Mouse (Mus musculus) heart, embryonic 12.5 days (tissue): Measurements from ENCODE around the gene Cnot1. TPM values are rescaled to one million over a fixed set of nuclear protein-coding genes. Genes with fewer than 3 reads are reported as not detected.
"Not testable (repeated sequence)": the region's sequence is repeated elsewhere in the genome, so short reads cannot be mapped to it uniquely, and the experiment has no call there.

Experiments
- ATAC-seq: fragments of 200-750 bp; cut with Nextera tagmentation; 2 replicates; pipeline ENCODE4 v1.8.0; 2017; ENCODE audit warnings: moderate TSS enrichment, moderate library complexity; ENCODE audit not compliant: insufficient number of reproducible peaks, low FRiP score
- H3K27ac ChIP-seq: fragments of 300-500 bp; sonication (generic); 2 replicates; pipeline ENCODE4 v1.5.1; 2016; ENCODE audit warnings: mild to moderate bottlenecking, moderate library complexity; ENCODE audit not compliant: poor library complexity, severe bottlenecking
- H3K27me3 ChIP-seq: fragments of 300-500 bp; sonication (generic); replicated peaks from 2 replicates; pipeline ENCODE4 v1.6.1; 2016; ENCODE audit warnings: mild to moderate bottlenecking, moderate library complexity
- H3K36me3 ChIP-seq: fragments of 300-500 bp; sonication (generic); 2 replicates; pipeline ENCODE4 v1.6.1; 2016; ENCODE audit warnings: mild to moderate bottlenecking, moderate library complexity
- H3K4me1 ChIP-seq: fragments of 300-500 bp; sonication (generic); replicated peaks from 2 replicates; pipeline ENCODE4 v1.6.1; 2016; ENCODE audit warnings: mild to moderate bottlenecking
- H3K4me2 ChIP-seq: fragments of 300-500 bp; sonication (generic); 2 replicates; pipeline ENCODE4 v1.6.1; 2016; ENCODE audit warnings: mild to moderate bottlenecking, moderate library complexity
- H3K4me3 ChIP-seq: fragments of 300-500 bp; sonication (generic); 2 replicates; pipeline ENCODE4 v1.5.1; 2016; ENCODE audit warnings: mild to moderate bottlenecking
- H3K9ac ChIP-seq: fragments of 300-500 bp; sonication (generic); 2 replicates; pipeline ENCODE4 v1.6.1; 2016; ENCODE audit warnings: mild to moderate bottlenecking, moderate library complexity
- H3K9me3 ChIP-seq: fragments of 300-500 bp; sonication (generic); replicated peaks from 2 replicates; pipeline ENCODE4 v1.6.1; 2016; ENCODE audit warnings: mild to moderate bottlenecking, moderate library complexity
- WGBS: fragments of 180-500 bp; shearing (Covaris S2); methylation state at CpG from one replicate; pipeline ENCODE4 v1.1.7; 2016; 5-methylcytosine and 5-hydroxymethylcytosine counted together
- polyA plus RNA-seq: library from polyadenylated mRNA; unstranded; fragments of >200 nt; fragmentation: Nextera tagmentation; extraction: Ambion mirVana; gene quantifications from 2 replicates; pipeline ENCODE4 v1.2.1, GENCODE M21; 2016

The Cnot1 gene
- polyA plus RNA-seq, 1 experiment from 2014 or later, result 80.7 TPM

DNA sequence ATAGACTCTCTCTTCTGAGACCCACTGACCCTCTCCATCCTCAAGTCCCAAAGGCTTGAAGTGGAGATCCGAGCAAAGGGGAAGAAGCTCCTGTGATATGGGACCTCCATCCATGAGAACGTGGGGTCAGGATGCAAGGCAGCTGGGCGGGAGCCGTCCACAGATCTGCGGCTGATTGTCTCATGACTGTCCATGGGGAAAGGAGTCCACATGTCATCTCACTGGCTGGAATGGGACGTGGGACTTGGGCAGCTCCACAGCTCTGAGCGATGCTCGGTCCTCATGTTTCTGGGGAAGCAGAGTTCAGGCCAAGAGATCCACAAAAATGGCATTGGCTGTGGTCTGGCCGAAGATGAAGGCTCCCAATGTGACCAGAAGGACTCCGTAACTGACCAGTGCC, 30.0 kb upstream of the Cnot1 start:
- no peak overlapping the region for H3K27ac ChIP-seq
- no peaks in the 10 kb centered on the region for H3K9me3 ChIP-seq
- H3K9ac ChIP-seq, result no peak overlapping the region
- no peaks in the 10 kb centered on the region for H3K27me3 ChIP-seq
- WGBS, result 90% methylated on average over 10 of the region's 10 CpGs
- H3K4me2 ChIP-seq, result no peak overlapping the region
- H3K36me3 ChIP-seq, result peaks cover 42% of the 10 kb centered on the region
- no peak overlapping the region for H3K4me3 ChIP-seq
- H3K4me1 ChIP-seq, result peaks cover 13% of the 10 kb centered on the region
- ATAC-seq, result no peak

DNA sequence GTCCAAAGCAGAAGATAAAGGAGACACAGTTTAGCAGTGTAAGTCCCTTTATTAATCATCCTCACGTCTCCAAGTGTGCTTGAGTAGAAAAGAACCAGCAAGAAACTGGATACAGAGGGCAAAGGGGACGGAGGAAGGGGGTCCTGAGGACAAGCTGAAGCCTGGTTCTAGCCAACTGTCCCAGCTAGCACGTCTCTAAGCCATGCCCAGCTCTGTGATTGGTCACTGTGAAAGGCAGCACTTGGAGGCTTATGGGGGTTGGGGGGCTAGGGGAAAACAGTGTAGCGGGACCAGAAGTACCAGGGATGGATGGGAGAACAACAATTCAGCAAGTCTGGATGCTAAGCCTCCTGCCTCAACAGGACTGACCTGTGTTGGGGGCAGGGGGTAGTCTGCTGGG, 28.6 kb upstream of the Cnot1 start:
- H3K4me1 ChIP-seq, result peaks cover 13% of the 10 kb centered on the region
- no peak overlapping the region for H3K4me2 ChIP-seq
- H3K9ac ChIP-seq, result no peak overlapping the region
- 73% methylated on average over 4 of the region's 4 CpGs for WGBS
- H3K4me3 ChIP-seq, result no peak overlapping the region
- ATAC-seq, result no peak
- no peaks in the 10 kb centered on the region for H3K27me3 ChIP-seq
- H3K9me3 ChIP-seq, result no peaks in the 10 kb centered on the region
- no peak overlapping the region for H3K27ac ChIP-seq
- peaks cover 29% of the 10 kb centered on the region for H3K36me3 ChIP-seq

GRCm38 (mm10) chr8:95833435-95833984, 26.2 kb upstream of the Cnot1 start:
- H3K9me3 ChIP-seq, result no peaks in the 10 kb centered on the region
- peak overlapping the region; percentile 39; the same call in 1 of the 2 replicates for H3K27ac ChIP-seq
- peaks cover 13% of the 10 kb centered on the region for H3K4me1 ChIP-seq
- peak; percentile 88 for ATAC-seq
- peak overlapping the region; percentile 78 for H3K4me2 ChIP-seq
- peak overlapping the region; percentile 47 for H3K4me3 ChIP-seq
- under 1% methylated on average over 16 of the region's 16 CpGs for WGBS
- peak overlapping the region; percentile 64 for H3K9ac ChIP-seq
- H3K27me3 ChIP-seq, result no peaks in the 10 kb centered on the region
- peaks cover 11% of the 10 kb centered on the region for H3K36me3 ChIP-seq

GRCm38 (mm10) chr8:95832603-95833434, 25.6 kb upstream of the Cnot1 start:
- ATAC-seq, result peak; percentile 80

GRCm38 (mm10) chr8:95830144-95830543, 22.9 kb upstream of the Cnot1 start:
- Histone ChIP-seq H3K9ac (no peak overlapping the region), H3K4me1 (peaks cover 21% of the 10 kb centered on the region), H3K9me3 (no peaks in the 10 kb centered on the region), H3K36me3 (no peaks in the 10 kb centered on the region), H3K27me3 (no peaks in the 10 kb centered on the region), H3K27ac (no peak overlapping the region), H3K4me3 (no peak overlapping the region), H3K4me2 (no peak overlapping the region)
- no peak for ATAC-seq
- 80% methylated on average over 3 of the region's 3 CpGs for WGBS

More at GRCm38 (mm10) chr8:95832603-95833434, 25.6 kb upstream of the Cnot1 start:
- H3K4me1 ChIP-seq, result peaks cover 17% of the 10 kb centered on the region
- H3K27ac ChIP-seq, result peak overlapping the region; percentile 39; the same call in 1 of the 2 replicates
- H3K4me3 ChIP-seq, result peak overlapping the region; percentile 47
- peak overlapping the region; percentile 64 for H3K9ac ChIP-seq
- peaks cover 11% of the 10 kb centered on the region for H3K36me3 ChIP-seq
- no peaks in the 10 kb centered on the region for H3K9me3 ChIP-seq
- no peaks in the 10 kb centered on the region for H3K27me3 ChIP-seq
- 14% methylated on average over 16 of the region's 16 CpGs for WGBS
- peak overlapping the region; percentile 78 for H3K4me2 ChIP-seq

- H3K36me3 ChIP-seq, H3K9me3 ChIP-seq, H3K4me3 ChIP-seq, ATAC-seq, H3K27ac ChIP-seq, H3K27me3 ChIP-seq, H3K9ac ChIP-seq: not testable (repeated sequence)
- Histone ChIP-seq H3K4me1 (peaks cover 17% of the 10 kb centered on the region), H3K4me2 (peak within 1 kb of the TSS; percentile 26)
- WGBS, result 41% methylated on average over 25 of the region's 25 CpGs
These were observed 17.9 kb upstream of the Cnot1 start, which contains the start of gene Sap18b for GRCm38 (mm10) chr8:95825162-95825561. Sap18b (plus strand) TSS chr8:95825346.

DNA sequence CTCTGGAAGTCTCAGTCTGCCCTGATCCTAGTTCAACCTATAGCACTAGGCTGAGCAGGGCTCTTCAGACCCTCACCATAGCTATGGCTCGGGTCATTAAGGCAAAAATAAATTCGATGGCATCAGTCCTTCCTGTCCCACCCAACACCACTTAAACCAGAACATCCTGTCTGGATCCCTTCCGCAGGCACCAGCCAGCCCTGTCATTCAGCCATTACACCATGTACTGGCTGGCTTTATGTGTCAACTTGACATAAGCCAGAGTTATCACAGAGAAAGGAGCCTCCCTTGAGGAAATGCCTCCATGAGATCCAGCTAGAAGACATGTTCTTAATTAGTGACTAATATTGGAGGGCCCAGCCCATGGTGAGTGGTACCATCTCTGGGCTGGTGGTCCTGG, 15.4 kb upstream of the Cnot1 start:
- no peak overlapping the region for H3K4me2 ChIP-seq
- H3K27ac ChIP-seq, result peak overlapping the region; percentile 54; the same call in 1 of the 2 replicates
- no peaks in the 10 kb centered on the region for H3K36me3 ChIP-seq
- 22% methylated on average over 3 of the region's 3 CpGs for WGBS
- no peak overlapping the region for H3K9ac ChIP-seq
- peaks cover 23% of the 10 kb centered on the region for H3K4me1 ChIP-seq
- H3K9me3 ChIP-seq, result no peaks in the 10 kb centered on the region
- peak; percentile 50; the same call in 1 of the 2 replicates for ATAC-seq
- H3K4me3 ChIP-seq, result no peak overlapping the region
- H3K27me3 ChIP-seq, result no peaks in the 10 kb centered on the region

DNA sequence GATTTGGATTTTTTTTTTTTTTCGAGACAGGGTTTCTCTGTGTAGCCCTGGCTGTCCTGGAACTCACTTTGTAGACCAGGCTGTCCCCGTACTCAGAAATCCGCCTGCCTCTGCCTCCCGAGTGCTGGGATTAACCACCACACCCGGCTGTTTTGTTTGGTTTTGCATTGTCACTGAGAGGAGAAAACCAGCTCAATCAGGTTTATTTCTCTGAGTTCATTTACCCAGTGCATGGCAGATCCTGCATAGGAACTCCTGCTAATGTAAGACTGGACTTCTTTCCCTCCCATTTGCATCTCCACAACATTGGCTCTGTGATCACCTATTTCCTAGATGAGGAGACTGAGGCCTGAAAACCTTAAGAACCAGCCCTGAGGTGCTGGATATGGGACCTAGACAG, 14.8 kb upstream of the Cnot1 start:
- H3K4me2 ChIP-seq, result no peak overlapping the region
- 88% methylated on average over 5 of the region's 5 CpGs for WGBS
- ATAC-seq, result no peak
- no peak overlapping the region for H3K4me3 ChIP-seq
- no peaks in the 10 kb centered on the region for H3K9me3 ChIP-seq
- H3K36me3 ChIP-seq, result no peaks in the 10 kb centered on the region
- peaks cover 26% of the 10 kb centered on the region for H3K4me1 ChIP-seq
- no peaks in the 10 kb centered on the region for H3K27me3 ChIP-seq
- H3K9ac ChIP-seq, result no peak overlapping the region
- peak overlapping the region; percentile 54; the same call in 1 of the 2 replicates for H3K27ac ChIP-seq

DNA sequence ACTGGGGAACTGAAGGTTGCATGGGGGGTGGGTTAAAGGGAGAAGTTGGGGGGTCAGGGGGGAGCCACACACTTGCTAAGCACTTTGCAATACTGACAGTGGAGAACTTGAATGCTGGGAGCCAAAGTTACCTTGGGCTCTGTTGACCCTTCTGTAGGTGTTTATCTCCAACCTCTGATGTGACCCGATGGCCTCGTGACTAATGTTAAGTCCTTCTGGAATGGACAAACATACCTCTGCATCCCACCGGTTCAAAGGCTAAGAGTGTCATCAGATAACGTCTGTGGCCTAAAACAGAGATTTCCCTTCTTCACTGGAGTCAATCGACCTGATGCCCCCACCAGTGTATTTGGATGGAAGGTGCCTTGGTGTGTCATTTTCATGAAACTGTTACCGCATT, 14.0 kb upstream of the Cnot1 start:
- ATAC-seq, result no peak
- no peak overlapping the region for H3K4me2 ChIP-seq

DNA sequence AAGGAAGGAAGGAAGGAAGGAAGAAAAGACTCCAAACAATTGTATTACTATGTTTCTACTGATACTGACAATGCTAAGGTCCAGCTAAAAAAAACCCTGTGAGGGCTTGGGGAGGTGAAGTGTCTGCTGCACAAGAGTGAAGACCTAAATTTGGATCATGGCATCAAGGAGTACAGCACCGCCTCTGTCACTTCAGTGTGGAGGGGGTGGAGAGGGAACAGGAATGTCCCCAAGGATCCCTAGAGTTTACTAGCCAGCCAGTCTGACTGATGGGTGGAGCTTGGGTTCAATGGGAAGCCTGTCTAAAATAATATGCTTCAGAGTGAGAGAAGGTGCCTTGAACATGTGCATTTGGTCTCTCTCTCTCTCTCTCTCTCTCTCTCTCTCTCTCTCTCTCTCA, 10.9 kb upstream of the Cnot1 start:
- no peak overlapping the region for H3K4me3 ChIP-seq
- peak overlapping the region; percentile 47 for H3K4me2 ChIP-seq
- no peaks in the 10 kb centered on the region for H3K27me3 ChIP-seq
- H3K9ac ChIP-seq, result no peak overlapping the region; the same call in 1 of the 2 replicates
- no peaks in the 10 kb centered on the region for H3K9me3 ChIP-seq
- ATAC-seq, result 0 out of 2 replicates have a peak, but pooled peaks have one; percentile 58
- H3K27ac ChIP-seq, result peak overlapping the region; percentile 91
- WGBS, result 21% methylated on average over 1 of the region's 1 CpGs
- peaks cover 37% of the 10 kb centered on the region for H3K4me1 ChIP-seq
- no peaks in the 10 kb centered on the region for H3K36me3 ChIP-seq

More for the DNA sequence above, 14.0 kb upstream of the Cnot1 start:
- Histone ChIP-seq H3K9ac (no peak overlapping the region), H3K9me3 (no peaks in the 10 kb centered on the region), H3K27me3 (no peaks in the 10 kb centered on the region), H3K4me1 (peaks cover 34% of the 10 kb centered on the region), H3K4me3 (no peak overlapping the region), H3K36me3 (no peaks in the 10 kb centered on the region), H3K27ac (no peak overlapping the region)
- 78% methylated on average over 6 of the region's 6 CpGs for WGBS

DNA sequence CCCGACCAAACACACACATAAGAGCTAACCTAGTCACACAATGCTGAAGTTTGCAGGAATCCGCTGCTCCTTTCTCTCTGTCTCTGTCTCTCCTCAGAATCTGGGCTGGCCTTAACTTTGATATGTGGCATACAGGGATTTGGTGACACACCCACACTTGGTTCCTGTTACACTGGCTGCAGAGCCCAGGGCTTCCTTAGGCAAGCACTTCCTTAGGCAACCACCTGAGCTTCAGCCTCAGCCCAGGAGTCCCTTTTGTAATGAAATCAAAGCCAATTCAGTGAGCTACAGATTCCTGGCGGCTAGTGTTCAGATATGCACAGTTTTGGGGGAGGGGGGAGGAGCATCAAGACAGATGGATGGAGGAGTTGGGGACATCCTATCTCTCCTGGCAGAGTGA, 10.3 kb upstream of the Cnot1 start:
- H3K4me2 ChIP-seq, result peak overlapping the region; percentile 47
- H3K27ac ChIP-seq, result peak overlapping the region; percentile 91
- H3K27me3 ChIP-seq, result no peaks in the 10 kb centered on the region
- no peaks in the 10 kb centered on the region for H3K36me3 ChIP-seq
- H3K4me1 ChIP-seq, result peaks cover 34% of the 10 kb centered on the region
- WGBS, result 55% methylated on average over 3 of the region's 3 CpGs
- H3K9me3 ChIP-seq, result no peaks in the 10 kb centered on the region
- no peak for ATAC-seq
- H3K4me3 ChIP-seq, result no peak overlapping the region
- peak overlapping the region; percentile 0; the same call in 1 of the 2 replicates for H3K9ac ChIP-seq
